Mouse (Mus musculus) left cerebral cortex, adult 9 months (tissue): ENCODE measurements around the gene Kirrel2.

Experiments used
- DNase-seq, 2 experiments: peaks; one replicate each; pipeline ENCODE4 v3.0.0; 2022; ENCODE audit warnings: low spot score in 2 of 2

Gene Kirrel2

GRCm38 (mm10) chr7:30413596-30413995, 43.9 kb downstream of the Kirrel2 start, which contains the start of gene Tyrobp:
TSS of gene Tyrobp (plus strand) at chr7:30413760.
- DNase-seq = no peak

DNA sequence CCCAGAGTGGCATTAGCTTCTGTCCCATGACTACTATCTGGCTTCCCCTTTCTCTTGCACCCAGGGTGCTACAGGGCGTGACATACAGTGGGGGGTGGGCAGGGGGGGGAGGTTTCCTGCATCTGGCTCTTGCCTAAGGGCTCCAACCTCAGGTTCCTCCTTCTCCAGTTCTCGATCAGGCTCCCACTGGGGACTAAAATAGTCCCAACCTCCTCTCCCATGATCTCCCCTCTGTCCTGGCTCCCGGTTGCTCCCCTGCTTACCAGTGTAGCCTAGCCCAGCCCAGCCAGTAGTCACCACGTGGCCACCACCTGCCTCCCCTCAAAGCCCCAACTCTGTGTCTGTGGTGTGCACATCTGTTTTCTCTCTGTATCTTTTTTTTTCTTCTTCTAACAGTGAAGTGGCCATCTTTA, 44.7 kb downstream of the Kirrel2 start:
- no peak for DNase-seq

DNA sequence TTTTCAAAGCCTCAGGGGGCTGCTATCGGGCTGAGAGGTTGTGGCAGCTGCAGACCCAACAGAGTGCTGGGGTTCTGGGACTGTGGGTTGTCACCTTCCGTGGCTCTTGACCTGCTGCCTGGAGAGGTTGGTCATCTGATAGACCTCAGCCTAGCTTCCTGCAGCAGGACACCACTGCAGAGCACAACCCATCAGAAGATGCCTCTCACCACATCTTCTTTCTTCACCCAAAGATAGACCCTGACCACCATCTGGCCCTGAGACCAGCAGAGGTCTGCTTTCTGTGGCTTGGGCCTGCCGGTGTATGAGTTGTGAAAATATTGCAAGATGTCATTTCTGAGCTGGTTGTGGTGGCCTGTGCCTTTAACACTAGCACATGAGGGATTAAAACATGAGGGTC, 46.5 kb downstream of the Kirrel2 start:
- DNase-seq = no peak

DNA sequence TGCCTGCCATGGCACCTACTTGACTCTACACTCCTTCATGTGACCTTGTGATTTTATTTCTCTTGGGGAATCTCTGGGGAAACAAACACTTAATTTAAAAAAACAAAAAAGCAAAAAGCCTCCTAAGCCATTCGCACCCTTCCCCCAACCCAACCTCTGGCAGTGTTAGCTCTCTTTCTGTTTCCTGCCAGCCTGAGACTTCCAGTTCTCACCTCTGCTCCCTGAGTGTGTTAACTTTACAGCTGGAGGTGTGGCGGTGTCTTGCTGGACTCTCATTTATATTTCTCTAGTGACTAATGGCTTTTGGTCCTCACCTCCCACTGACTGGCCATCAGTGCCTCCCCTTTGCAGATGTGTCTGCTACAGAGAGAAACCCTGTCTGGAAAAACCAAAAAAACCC, 47.7 kb downstream of the Kirrel2 start:
- no peak for DNase-seq

GRCm38 (mm10) chr7:30408639-30409038, 48.9 kb downstream of the Kirrel2 start:
- DNase-seq = no peak

GRCm38 (mm10) chr7:30402343-30402742, 55.1 kb downstream of the Kirrel2 start:
- DNase-seq = no peak

- DNase-seq = no peak
Observed at GRCm38 (mm10) chr7:30399671-30400070, 57.8 kb downstream of the Kirrel2 start.
